Mouse (Mus musculus) ES-E14 (cell line): ENCODE results near the gene Dnah3.

Experiments
- CHD2 ChIP-seq: IDR thresholded peaks from 2 replicates; pipeline ENCODE4 v1.6.1; 2014; ENCODE audit warnings: mild to moderate bottlenecking, low read depth, low read length, inconsistent platforms
- HCFC1 ChIP-seq: IDR thresholded peaks from 2 replicates; pipeline ENCODE4 v1.6.1; 2012; ENCODE audit warnings: low read length, inconsistent platforms, borderline replicate concordance; ENCODE audit not compliant: insufficient read depth
- MAFK ChIP-seq: IDR thresholded peaks from 2 replicates; pipeline ENCODE4 v1.6.1; 2014; ENCODE audit warnings: mild to moderate bottlenecking, low read depth, low read length, inconsistent platforms; ENCODE audit not compliant: insufficient read depth
- ZC3H11A ChIP-seq: IDR thresholded peaks from 2 replicates; pipeline ENCODE4 v1.6.1; 2012; ENCODE audit warnings: low read depth, mild to moderate bottlenecking, inconsistent platforms, low read length, borderline replicate concordance
- ZNF384 ChIP-seq: IDR thresholded peaks from 2 replicates; pipeline ENCODE4 v1.6.1; 2012; ENCODE audit warnings: low read depth, low read length, inconsistent platforms

- TF ChIP-seq MAFK, result no peak
- TF ChIP-seq ZNF384, result no peak
- no peak for TF ChIP-seq ZC3H11A
- TF ChIP-seq HCFC1, result no peak
- TF ChIP-seq CHD2, result no peak
These were observed 25.9 kb downstream of the Dnah3 start for GRCm38 (mm10) chr7:120069164-120069563.
